Mouse (Mus musculus) kidney, embryonic 15.5 days (tissue): Measurements from ENCODE around the gene Tenm2. TPM values are rescaled to one million over a fixed set of nuclear protein-coding genes. Genes with fewer than 3 reads are reported as not detected.

Experiments
- ATAC-seq: fragments of 200-750 bp; cut with Nextera tagmentation; replicated peaks from 2 replicates; pipeline ENCODE4 v1.8.0; 2017; ENCODE audit warnings: moderate TSS enrichment; ENCODE audit not compliant: low FRiP score
- H3K27ac ChIP-seq: fragments of 300-500 bp; sonication (generic); 2 replicates; pipeline ENCODE4 v1.5.1; 2015; ENCODE audit warnings: mild to moderate bottlenecking, inconsistent platforms
- H3K27me3 ChIP-seq: fragments of 300-500 bp; sonication (generic); 2 replicates; pipeline ENCODE4 v1.6.1; 2015; ENCODE audit warnings: inconsistent platforms
- H3K36me3 ChIP-seq: fragments of 300-500 bp; sonication (generic); 2 replicates; pipeline ENCODE4 v1.6.1; 2015; ENCODE audit warnings: inconsistent platforms
- H3K4me1 ChIP-seq: fragments of 300-500 bp; sonication (generic); 2 replicates; pipeline ENCODE4 v1.6.1; 2015; ENCODE audit warnings: inconsistent platforms
- H3K4me2 ChIP-seq: fragments of 300-500 bp; sonication (generic); 2 replicates; pipeline ENCODE4 v1.6.1; 2015; ENCODE audit warnings: moderate library complexity, mild to moderate bottlenecking, inconsistent platforms
- H3K4me3 ChIP-seq: fragments of 300-500 bp; sonication (generic); replicated peaks from 2 replicates; pipeline ENCODE4 v1.5.1; 2015; ENCODE audit warnings: mild to moderate bottlenecking, inconsistent platforms
- H3K9ac ChIP-seq: fragments of 300-500 bp; sonication (generic); 2 replicates; pipeline ENCODE4 v1.6.1; 2015; ENCODE audit warnings: mild to moderate bottlenecking, inconsistent platforms
- H3K9me3 ChIP-seq: fragments of 300-500 bp; sonication (generic); replicated peaks from 2 replicates; pipeline ENCODE4 v1.6.1; 2016; ENCODE audit warnings: inconsistent platforms
- WGBS: fragments of 180-500 bp; shearing (Covaris S2); methylation state at CpG from one replicate; pipeline ENCODE4 v1.1.7; 2015; ENCODE audit warnings: mixed read lengths; 5-methylcytosine and 5-hydroxymethylcytosine counted together
- polyA plus RNA-seq: library from polyadenylated mRNA; unstranded; fragments of >200 nt; fragmentation: Nextera tagmentation; extraction: Ambion mirVana; gene quantifications from 2 replicates; pipeline ENCODE4 v1.2.1, GENCODE M21; 2015

The Tenm2 gene
- polyA plus RNA-seq, 1 experiment from 2014 or later = 0.78 TPM

DNA sequence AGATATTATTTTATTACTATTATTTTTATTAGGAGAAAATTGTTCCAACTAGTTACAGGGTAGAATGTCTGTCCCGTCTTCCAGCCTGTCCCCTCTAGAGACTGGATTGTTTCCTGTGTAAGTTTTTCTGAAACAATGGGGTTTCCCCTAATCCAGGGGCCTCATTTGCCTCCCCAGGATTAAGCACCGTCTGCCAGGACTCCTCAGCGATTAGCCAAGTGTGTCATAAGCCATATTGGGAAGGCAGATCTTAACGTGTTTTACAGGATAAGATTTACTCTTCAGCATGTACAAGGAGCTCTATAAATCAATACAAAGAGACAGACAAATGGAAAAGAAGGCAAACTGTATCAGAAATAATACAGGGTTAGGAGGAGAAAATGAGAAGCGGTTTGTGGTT is 1082.3 kb downstream of the Tenm2 start:
- Histone ChIP-seq H3K36me3 (no peaks in the 10 kb centered on the region), H3K27me3 (no peaks in the 10 kb centered on the region; the same call in 1 of the 2 replicates), H3K4me3 (no peak overlapping the region), H3K9me3 (no peaks in the 10 kb centered on the region), H3K4me2 (no peak overlapping the region), H3K27ac (no peak overlapping the region), H3K9ac (no peak overlapping the region), H3K4me1 (peaks cover 7% of the 10 kb centered on the region; the same call in 1 of the 2 replicates)
- no peak for ATAC-seq
- 44% methylated on average over 5 of the region's 5 CpGs for WGBS

DNA sequence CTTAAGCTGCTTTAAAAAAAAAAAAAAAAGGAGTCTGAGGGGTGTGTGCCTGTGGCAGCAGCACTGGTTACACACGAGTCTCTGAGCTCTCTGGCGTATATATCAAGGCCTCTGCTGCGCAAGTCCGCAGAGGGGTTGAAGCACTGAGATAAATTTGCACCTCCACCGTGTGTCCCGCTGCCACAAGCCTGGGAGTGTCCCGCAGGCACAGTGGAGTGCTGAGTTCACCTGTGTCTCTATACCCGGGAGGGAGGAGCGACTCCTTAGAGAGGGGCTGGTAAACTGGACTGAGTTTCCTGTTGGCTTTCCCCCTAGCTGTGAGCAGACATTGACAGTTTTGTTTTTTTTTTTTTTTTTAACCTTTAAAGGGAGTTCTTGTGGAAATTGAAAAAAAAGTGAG is 1082.8 kb downstream of the Tenm2 start:
- H3K4me2 ChIP-seq = 0 out of 2 replicates have a peak overlapping the region, but pooled peaks have one; percentile 4
- no peak overlapping the region for H3K4me3 ChIP-seq
- no peak overlapping the region for H3K27ac ChIP-seq
- H3K9me3 ChIP-seq = no peaks in the 10 kb centered on the region
- 22% methylated on average over 9 of the region's 9 CpGs for WGBS
- H3K4me1 ChIP-seq = peaks cover 7% of the 10 kb centered on the region; the same call in 1 of the 2 replicates
- no peaks in the 10 kb centered on the region for H3K36me3 ChIP-seq
- no peak overlapping the region for H3K9ac ChIP-seq
- no peaks in the 10 kb centered on the region; the same call in 1 of the 2 replicates for H3K27me3 ChIP-seq
- ATAC-seq = no peak

DNA sequence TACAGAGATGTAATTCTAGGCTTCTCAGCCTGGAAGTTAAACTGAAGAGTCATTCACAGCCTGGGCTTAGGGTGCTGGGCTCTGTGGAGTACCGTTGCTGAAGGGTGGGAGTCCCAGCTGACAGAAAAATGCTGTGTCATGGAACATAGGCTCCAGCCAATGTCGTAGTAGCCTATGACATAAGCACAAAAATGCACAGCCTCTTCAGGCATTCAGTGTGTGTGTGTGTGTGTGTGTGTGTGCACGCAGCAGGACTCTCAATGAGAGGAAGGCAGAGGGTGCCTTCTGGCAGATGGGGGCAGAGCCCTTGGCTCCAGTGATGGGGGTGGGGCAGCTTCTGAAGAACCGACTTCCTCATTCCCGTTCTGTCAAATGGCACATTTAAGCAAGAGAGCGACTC is 1083.5 kb downstream of the Tenm2 start:
- Histone ChIP-seq H3K9me3 (no peaks in the 10 kb centered on the region), H3K9ac (no peak overlapping the region), H3K4me1 (peaks cover 7% of the 10 kb centered on the region; the same call in 1 of the 2 replicates), H3K4me3 (no peak overlapping the region), H3K4me2 (peak overlapping the region; percentile 21; the same call in 1 of the 2 replicates), H3K27ac (no peak overlapping the region), H3K27me3 (no peaks in the 10 kb centered on the region; the same call in 1 of the 2 replicates), H3K36me3 (no peaks in the 10 kb centered on the region)
- 0 out of 2 replicates have a peak, but pooled peaks have one; percentile 60 for ATAC-seq
- 16% methylated on average over 6 of the region's 6 CpGs for WGBS

DNA sequence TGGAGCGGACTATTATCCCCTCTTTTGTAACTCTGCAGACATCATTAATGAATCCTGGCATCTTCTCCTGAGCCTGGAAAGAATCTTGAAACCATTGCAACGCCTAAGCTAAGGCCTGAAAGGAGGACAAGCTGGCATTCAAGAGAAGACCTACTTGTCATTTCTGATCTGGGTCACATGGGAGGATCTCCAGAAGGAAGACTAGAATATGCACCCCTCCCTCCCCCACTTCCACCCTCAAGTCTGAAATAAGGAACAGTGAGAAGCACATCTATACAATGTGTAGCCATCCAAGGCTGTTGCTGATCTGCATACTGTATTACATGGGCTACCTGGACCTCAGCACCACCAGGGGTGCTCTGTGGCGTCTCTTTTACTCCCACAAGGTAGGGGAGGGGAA is 1086.7 kb downstream of the Tenm2 start:
- Histone ChIP-seq H3K9ac (no peak overlapping the region), H3K36me3 (no peaks in the 10 kb centered on the region), H3K4me2 (no peak overlapping the region), H3K27ac (no peak overlapping the region), H3K27me3 (no peaks in the 10 kb centered on the region; the same call in 1 of the 2 replicates), H3K9me3 (no peaks in the 10 kb centered on the region), H3K4me3 (no peak overlapping the region), H3K4me1 (peaks cover 7% of the 10 kb centered on the region; the same call in 1 of the 2 replicates)
- no peak for ATAC-seq
- 86% methylated on average over 3 of the region's 3 CpGs for WGBS

DNA sequence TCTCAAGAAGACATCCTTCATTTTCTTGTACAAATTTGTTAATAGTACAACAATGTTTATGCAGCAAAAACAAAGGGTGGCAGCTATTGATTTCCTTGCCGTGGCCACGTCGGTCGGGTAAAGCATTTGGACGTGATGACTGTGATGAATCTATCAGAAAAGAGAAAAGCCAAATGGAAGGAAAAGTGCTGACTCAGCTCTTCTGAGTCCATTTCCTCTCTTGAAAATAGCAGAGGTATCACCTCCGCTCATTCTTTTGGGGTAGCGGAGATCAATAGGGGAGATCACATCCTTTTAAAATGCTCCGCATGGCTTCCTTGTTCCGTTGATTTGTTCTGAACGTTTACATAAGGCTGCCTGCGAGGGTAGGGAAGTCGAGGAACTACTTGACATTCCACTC is 1090.7 kb downstream of the Tenm2 start:
- Histone ChIP-seq H3K9me3 (no peaks in the 10 kb centered on the region), H3K36me3 (no peaks in the 10 kb centered on the region), H3K4me2 (no peak overlapping the region), H3K4me1 (peaks cover 4% of the 10 kb centered on the region), H3K4me3 (no peak overlapping the region), H3K27ac (no peak overlapping the region), H3K27me3 (no peaks in the 10 kb centered on the region; the same call in 1 of the 2 replicates), H3K9ac (no peak overlapping the region)
- WGBS = 71% methylated on average over 12 of the region's 12 CpGs
- ATAC-seq = no peak

DNA sequence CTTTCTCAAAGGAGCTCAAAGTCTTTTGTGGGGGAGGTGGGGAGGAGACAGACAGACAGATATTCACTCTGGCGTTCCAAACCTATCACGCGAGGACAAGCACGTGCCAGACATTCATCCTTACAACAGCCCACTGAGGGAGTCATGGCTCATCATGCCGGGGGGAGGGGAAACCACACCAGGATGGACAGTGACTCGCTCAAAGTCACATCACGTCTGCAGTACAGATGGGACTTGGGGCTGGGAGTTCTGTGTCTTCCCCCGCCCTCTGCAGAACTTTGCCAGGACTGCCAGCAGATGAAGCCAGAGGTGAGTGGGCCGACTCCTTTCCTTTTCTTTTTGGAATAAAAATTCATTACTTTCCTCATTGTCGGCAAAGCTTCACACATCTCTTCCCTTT is 1095.4 kb downstream of the Tenm2 start:
- Histone ChIP-seq H3K4me1 (peaks cover 10% of the 10 kb centered on the region), H3K27me3 (peaks cover 8% of the 10 kb centered on the region; the same call in 1 of the 2 replicates), H3K9ac (no peak overlapping the region), H3K4me3 (no peak overlapping the region), H3K36me3 (no peaks in the 10 kb centered on the region), H3K9me3 (no peaks in the 10 kb centered on the region), H3K4me2 (no peak overlapping the region), H3K27ac (no peak overlapping the region)
- WGBS = 79% methylated on average over 10 of the region's 10 CpGs
- 0 out of 2 replicates have a peak, but pooled peaks have one; percentile 15 for ATAC-seq

DNA sequence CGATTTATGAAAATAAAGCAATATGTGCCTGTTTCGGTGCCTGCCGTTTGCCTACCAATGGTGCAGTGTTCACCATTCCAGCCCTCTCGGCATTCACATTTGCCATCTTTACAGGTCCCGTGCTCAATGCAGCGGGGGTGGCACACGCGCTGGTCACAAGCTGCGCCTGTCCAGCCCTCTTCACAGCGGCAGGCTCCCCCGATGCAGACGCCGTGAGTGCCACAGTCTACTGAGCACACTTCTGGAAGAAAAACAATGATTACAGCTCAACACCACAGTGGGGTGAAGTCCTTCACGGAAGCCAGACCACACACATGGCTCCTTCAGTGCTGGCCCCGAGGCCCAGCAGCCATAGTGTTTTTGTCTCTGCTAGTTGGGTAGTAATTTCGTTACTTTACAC is 1096.2 kb downstream of the Tenm2 start:
- H3K4me1 ChIP-seq = peaks cover 10% of the 10 kb centered on the region
- H3K4me2 ChIP-seq = peak overlapping the region; percentile 20
- ATAC-seq = peak; percentile 87
- no peak overlapping the region for H3K27ac ChIP-seq
- H3K27me3 ChIP-seq = peaks cover 8% of the 10 kb centered on the region; the same call in 1 of the 2 replicates
- no peaks in the 10 kb centered on the region for H3K36me3 ChIP-seq
- no peak overlapping the region for H3K9ac ChIP-seq
- H3K4me3 ChIP-seq = no peak overlapping the region
- WGBS = 34% methylated on average over 16 of the region's 16 CpGs
- H3K9me3 ChIP-seq = no peaks in the 10 kb centered on the region

DNA sequence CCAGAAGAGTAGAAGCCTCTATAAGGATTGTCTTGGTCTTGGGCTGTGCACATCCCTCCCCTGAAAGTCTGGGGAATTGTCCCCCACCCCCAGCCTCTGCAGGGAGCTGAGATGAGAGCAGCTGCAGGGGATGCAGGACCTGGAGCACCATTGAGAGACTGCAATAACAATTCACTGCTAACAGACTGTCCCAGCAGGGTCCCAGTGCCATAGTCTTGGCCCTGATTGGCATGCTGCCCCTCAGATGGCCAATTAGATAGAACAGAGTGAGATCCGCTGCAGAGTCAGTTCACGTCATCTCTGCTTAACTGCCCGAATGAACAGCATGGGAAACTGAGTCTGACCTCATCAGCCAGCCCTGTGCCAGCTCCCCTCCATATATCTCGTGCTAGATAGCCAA is 1097.9 kb downstream of the Tenm2 start:
- no peak overlapping the region for H3K9ac ChIP-seq

DNA sequence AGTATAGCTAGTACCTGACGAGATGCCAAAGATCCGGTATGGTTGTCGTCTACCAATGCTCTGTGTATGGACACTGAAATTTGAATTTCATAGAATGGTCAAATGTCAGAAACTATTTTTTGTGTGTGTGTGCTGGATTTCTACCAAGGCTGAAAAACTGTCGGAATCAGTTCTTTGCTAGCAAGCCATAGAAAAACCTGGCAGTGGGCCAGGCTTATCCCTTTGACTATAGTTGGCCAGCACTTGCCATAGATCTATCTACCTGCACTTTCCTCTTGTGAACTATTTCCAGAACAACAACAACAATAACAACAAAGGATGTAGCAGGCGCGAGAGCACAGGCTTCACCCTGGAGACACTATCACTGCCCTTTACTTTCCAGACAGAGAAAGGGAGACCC is 1098.5 kb downstream of the Tenm2 start:
- Histone ChIP-seq H3K9ac (no peak overlapping the region), H3K4me1 (peaks cover 10% of the 10 kb centered on the region), H3K4me2 (no peak overlapping the region), H3K27ac (no peak overlapping the region), H3K4me3 (no peak overlapping the region), H3K9me3 (no peaks in the 10 kb centered on the region), H3K27me3 (peaks cover 8% of the 10 kb centered on the region; the same call in 1 of the 2 replicates), H3K36me3 (no peaks in the 10 kb centered on the region)
- 79% methylated on average over 6 of the region's 6 CpGs for WGBS
- no peak for ATAC-seq

More for the DNA sequence above, 1097.9 kb downstream of the Tenm2 start:
- H3K27ac ChIP-seq = no peak overlapping the region
- peaks cover 8% of the 10 kb centered on the region; the same call in 1 of the 2 replicates for H3K27me3 ChIP-seq
- no peak overlapping the region for H3K4me2 ChIP-seq
- H3K4me3 ChIP-seq = no peak overlapping the region
- H3K36me3 ChIP-seq = no peaks in the 10 kb centered on the region
- ATAC-seq = no peak
- WGBS = 59% methylated on average over 4 of the region's 4 CpGs
- H3K4me1 ChIP-seq = peaks cover 10% of the 10 kb centered on the region
- H3K9me3 ChIP-seq = no peaks in the 10 kb centered on the region

DNA sequence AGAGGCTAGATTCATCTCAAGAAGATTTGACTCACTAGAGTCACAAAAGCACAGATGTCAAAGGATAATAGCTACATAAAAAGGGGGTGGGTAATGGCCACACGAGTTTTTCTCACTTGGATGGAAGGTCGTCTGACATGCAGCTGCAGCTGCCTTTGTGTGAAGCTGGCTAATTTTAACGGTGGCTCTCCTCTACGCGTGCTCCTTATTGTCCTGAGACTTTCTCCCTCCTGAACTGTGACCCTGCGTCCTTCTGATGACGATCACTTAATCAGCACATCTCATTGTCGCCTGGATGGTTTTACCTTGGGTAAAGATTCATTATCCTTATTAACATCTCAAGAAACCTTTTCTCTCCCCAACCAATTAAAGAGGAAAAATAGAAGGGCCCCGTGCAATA is 1101.1 kb downstream of the Tenm2 start:
- H3K27me3 ChIP-seq = peaks cover 8% of the 10 kb centered on the region; the same call in 1 of the 2 replicates
- H3K4me1 ChIP-seq = peaks cover 2% of the 10 kb centered on the region; the same call in 1 of the 2 replicates
- 33% methylated on average over 9 of the region's 9 CpGs for WGBS
- no peak overlapping the region for H3K4me2 ChIP-seq
- H3K9ac ChIP-seq = no peak overlapping the region
- ATAC-seq = no peak
- H3K27ac ChIP-seq = no peak overlapping the region
- H3K36me3 ChIP-seq = no peaks in the 10 kb centered on the region
- no peaks in the 10 kb centered on the region for H3K9me3 ChIP-seq
- H3K4me3 ChIP-seq = no peak overlapping the region

DNA sequence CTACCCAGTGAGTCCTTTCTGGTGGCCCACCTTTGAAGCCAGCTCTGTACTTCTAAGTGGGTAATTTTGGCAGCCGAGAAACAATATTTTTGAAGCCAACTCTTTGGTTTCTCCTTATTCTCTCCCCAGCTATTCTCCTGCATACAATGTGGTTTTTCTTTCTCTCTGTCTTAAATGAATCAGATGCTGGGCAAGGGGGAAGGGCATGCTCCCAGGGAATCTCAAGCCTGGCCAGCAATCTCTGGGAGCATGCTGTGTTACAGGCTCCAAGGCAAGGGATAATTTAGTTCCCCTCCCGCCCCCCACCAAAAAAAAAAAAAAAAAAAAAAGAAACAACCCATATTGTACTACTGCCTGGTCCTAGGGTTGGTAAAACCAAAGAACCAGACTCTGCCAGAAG is 1112.5 kb downstream of the Tenm2 start:
- Histone ChIP-seq H3K4me2 (no peak overlapping the region), H3K4me3 (no peak overlapping the region), H3K9ac (no peak overlapping the region), H3K27me3 (no peaks in the 10 kb centered on the region), H3K27ac (no peak overlapping the region), H3K36me3 (no peaks in the 10 kb centered on the region), H3K4me1 (no peaks in the 10 kb centered on the region), H3K9me3 (no peaks in the 10 kb centered on the region)
- 61% methylated on average over 2 of the region's 2 CpGs for WGBS
- no peak for ATAC-seq

DNA sequence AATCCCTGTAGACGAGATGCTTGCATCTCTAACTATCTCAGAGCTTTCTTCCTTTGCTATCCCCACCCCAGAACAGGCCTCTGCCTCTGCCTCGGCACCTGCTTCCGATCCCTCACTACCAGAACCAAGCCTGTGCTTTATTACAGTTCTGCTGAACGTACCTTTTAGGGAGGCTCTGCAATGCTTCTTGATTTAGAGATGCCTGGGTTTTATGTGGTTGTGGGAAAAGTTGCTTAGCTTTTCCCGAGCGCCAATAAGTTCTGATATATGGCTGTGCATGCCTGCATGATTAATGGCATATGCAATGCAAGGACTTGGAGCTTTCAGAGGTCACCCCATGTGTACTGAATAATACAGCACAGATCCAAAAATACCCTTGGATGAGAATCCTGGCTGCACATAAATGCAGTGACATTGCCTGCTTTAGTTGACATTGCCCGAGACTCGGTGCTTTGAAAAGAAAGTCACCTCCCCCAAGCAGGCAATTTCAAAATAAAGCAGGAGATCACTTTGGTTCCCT is 1114.3 kb downstream of the Tenm2 start:
- no peaks in the 10 kb centered on the region for H3K27me3 ChIP-seq
- no peak overlapping the region for H3K4me2 ChIP-seq
- no peak overlapping the region for H3K9ac ChIP-seq
- H3K4me3 ChIP-seq = no peak overlapping the region
- no peak overlapping the region for H3K27ac ChIP-seq
- WGBS = 46% methylated on average over 8 of the region's 8 CpGs
- no peaks in the 10 kb centered on the region for H3K4me1 ChIP-seq
- H3K36me3 ChIP-seq = no peaks in the 10 kb centered on the region
- ATAC-seq = no peak
- H3K9me3 ChIP-seq = no peaks in the 10 kb centered on the region
